Mouse (Mus musculus) large intestine, adult 2 months (tissue): Measurements from ENCODE around the gene Axin2. TPM values are rescaled to one million over a fixed set of nuclear protein-coding genes. Genes with fewer than 3 reads are reported as not detected.

Experiments used
- DNase-seq: peaks from one replicate; pipeline ENCODE4 v3.0.0-alpha.2; 2012; ENCODE audit warnings: low read depth, low spot score
- WGBS: fragments of 180-500 bp; shearing (Covaris S2); methylation state at CpG from one replicate; pipeline ENCODE4 v1.1.7; 2018; 5-methylcytosine and 5-hydroxymethylcytosine counted together
- polyA plus RNA-seq: library from polyadenylated mRNA; depleted of rRNA; stranded (reverse); fragments of >200 nt; gene quantifications from 2 replicates; pipeline ENCODE4 v1.2.3, GENCODE M21; 2012

The Axin2 gene
- polyA plus RNA-seq, 1 experiment = 37.3 TPM

GRCm38 (mm10) chr11:108900718-108901488 is 19.2 kb upstream of the Axin2 start:
- WGBS = 75% methylated on average over 10 of the region's 10 CpGs

GRCm38 (mm10) chr11:108901670-108902069 is 18.5 kb upstream of the Axin2 start:
- WGBS = 85% methylated on average over 7 of the region's 7 CpGs
- no peak for DNase-seq

More at GRCm38 (mm10) chr11:108900718-108901488, 19.2 kb upstream of the Axin2 start:
- no peak for DNase-seq

GRCm38 (mm10) chr11:108902303-108902702 is 17.8 kb upstream of the Axin2 start:
- 86% methylated on average over 4 of the region's 4 CpGs for WGBS
- DNase-seq = no peak

GRCm38 (mm10) chr11:108906590-108907254 is 13.4 kb upstream of the Axin2 start:
- 34% methylated on average over 7 of the region's 7 CpGs for WGBS
- peak; percentile 56 for DNase-seq

GRCm38 (mm10) chr11:108909396-108910195 is 10.6 kb upstream of the Axin2 start:
- no peak for DNase-seq
- WGBS = 11% methylated on average over 24 of the region's 24 CpGs

GRCm38 (mm10) chr11:108910328-108910886 is 9.7 kb upstream of the Axin2 start:
- 8% methylated on average over 14 of the region's 14 CpGs for WGBS
- DNase-seq = no peak

GRCm38 (mm10) chr11:108910903-108911302 is 9.2 kb upstream of the Axin2 start:
- DNase-seq = peak; percentile 62
- 26% methylated on average over 7 of the region's 7 CpGs for WGBS

- no peak for DNase-seq
- 95% methylated on average over 12 of the region's 12 CpGs for WGBS
Measured at GRCm38 (mm10) chr11:108912174-108912573, 8.0 kb upstream of the Axin2 start.

GRCm38 (mm10) chr11:108917422-108918324 is 2.5 kb upstream of the Axin2 start:
- 22% methylated on average over 12 of the region's 12 CpGs for WGBS
- no peak for DNase-seq

GRCm38 (mm10) chr11:108920636-108921505 is 722 bp downstream of the Axin2 start:
- whole genome bisulfite sequencing = 1% methylated on average over 101 of the region's 104 CpGs
- DNase-seq = no peak

GRCm38 (mm10) chr11:108921506-108922455 is 1.6 kb downstream of the Axin2 start:
- no peak for DNase-seq
- under 1% methylated on average over 60 of the region's 62 CpGs for WGBS

- WGBS = 3% methylated on average over 32 of the region's 32 CpGs
- no peak for DNase-seq
Measured at GRCm38 (mm10) chr11:108922511-108923187, 2.5 kb downstream of the Axin2 start.

GRCm38 (mm10) chr11:108923188-108923575 is 3.0 kb downstream of the Axin2 start:
- 17% methylated on average over 17 of the region's 17 CpGs for WGBS
- DNase-seq = no peak

GRCm38 (mm10) chr11:108923781-108924180 is 3.6 kb downstream of the Axin2 start:
- DNase-seq = no peak
- WGBS = 26% methylated on average over 13 of the region's 13 CpGs

GRCm38 (mm10) chr11:108924346-108924745 is 4.2 kb downstream of the Axin2 start:
- DNase-seq = no peak
- 12% methylated on average over 5 of the region's 5 CpGs for WGBS

GRCm38 (mm10) chr11:108925202-108925601 is 5.1 kb downstream of the Axin2 start:
- peak; percentile 99 for DNase-seq
- 8% methylated on average over 6 of the region's 6 CpGs for WGBS
